Mouse (Mus musculus): ENCODE measurements around the gene Dact2. TPM values are rescaled to one million over a fixed set of nuclear protein-coding genes. Genes with fewer than 3 reads are reported as not detected.

Gene Dact2
- polyA plus RNA-seq, 1 experiment, result not detected

DNA sequence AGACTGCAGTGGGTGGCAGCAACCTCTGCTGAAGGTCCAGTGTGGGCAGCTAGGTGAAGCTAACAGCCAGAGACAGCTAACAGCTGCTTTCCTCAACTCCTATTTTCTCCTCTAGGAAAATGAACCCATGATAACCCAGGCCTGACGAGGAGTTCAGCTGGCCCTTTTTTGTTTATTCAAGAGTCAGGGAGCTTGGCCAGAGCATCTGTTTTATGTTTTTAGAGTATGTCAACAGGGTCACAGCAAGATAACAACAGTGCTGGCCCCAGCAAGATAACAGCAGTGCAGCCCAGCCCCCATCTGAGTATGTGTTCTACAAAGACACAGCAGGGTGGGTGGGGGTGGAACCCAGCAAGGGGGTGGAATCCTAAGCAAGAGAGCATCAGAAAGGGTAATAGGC, 30.6 kb downstream of the Dact2 start:
- Histone ChIP-seq H3K9me3 (ENCODE audit: control insufficient read depth, low read length) (no peaks in the 10 kb centered on the region), H3K27me3 (ENCODE audit: control insufficient read depth) (no peaks in the 10 kb centered on the region), H3K4me1 (ENCODE audit: control insufficient read depth) (peaks cover 6% of the 10 kb centered on the region), H3K4me3 (replicated peaks) (no peak overlapping the region), H3K36me3 (ENCODE audit: control insufficient read depth) (no peaks in the 10 kb centered on the region)
- TF ChIP-seq GATA1 (IDR thresholded peaks at IDR 0.05; ENCODE audit: low read length), result no peak
- TF ChIP-seq TAL1 (IDR thresholded peaks at IDR 0.05; ENCODE audit: low read length), result no peak

DNA sequence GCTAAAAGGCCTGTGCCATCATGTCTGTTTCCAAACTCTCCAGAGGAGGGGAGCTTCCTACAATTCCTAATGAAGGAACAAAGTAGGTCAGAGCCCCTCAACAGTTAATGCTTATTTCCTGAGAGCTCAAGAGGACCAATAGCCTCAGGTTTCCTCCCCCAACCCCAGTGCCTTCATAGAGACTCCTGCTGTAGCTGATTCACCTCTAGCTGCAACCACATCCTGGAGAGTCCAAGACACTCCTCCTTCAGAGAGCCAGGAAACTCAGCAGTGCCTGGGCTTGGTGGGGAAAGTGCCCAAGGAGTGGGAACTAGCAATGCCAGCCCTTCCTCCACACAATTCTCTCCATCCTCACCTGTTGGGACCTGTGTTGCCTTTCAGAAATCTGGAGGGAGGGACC, 31.4 kb downstream of the Dact2 start:
- TF ChIP-seq TAL1 (IDR thresholded peaks at IDR 0.05; ENCODE audit: low read length) (no peak), GATA1 (IDR thresholded peaks at IDR 0.05; ENCODE audit: low read length) (no peak)
- Histone ChIP-seq H3K27me3 (ENCODE audit: control insufficient read depth) (no peaks in the 10 kb centered on the region), H3K36me3 (ENCODE audit: control insufficient read depth) (no peaks in the 10 kb centered on the region), H3K4me1 (ENCODE audit: control insufficient read depth) (peaks cover 6% of the 10 kb centered on the region), H3K9me3 (ENCODE audit: control insufficient read depth, low read length) (no peaks in the 10 kb centered on the region), H3K4me3 (replicated peaks) (no peak overlapping the region)

DNA sequence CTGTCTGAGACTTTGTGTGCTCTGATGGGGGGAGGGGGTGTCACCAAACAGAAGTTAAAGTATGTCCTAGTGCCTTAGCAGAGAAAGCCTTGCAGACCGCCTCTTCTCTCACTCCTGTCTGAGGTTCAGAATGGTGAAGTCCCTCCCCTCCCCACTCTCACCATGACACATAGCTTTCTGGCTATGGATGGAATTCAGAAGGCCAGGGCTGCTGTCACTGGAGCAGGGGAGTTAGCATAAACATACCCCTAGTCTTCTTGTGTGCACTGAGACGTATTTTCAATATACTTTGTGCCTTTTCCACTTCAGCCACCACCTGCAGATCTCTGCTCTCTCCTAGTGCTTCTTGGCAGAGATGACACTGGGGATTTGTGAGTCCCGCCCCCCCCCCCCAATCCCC, 31.9 kb downstream of the Dact2 start:
- Histone ChIP-seq H3K36me3 (ENCODE audit: control insufficient read depth) (no peaks in the 10 kb centered on the region), H3K27me3 (ENCODE audit: control insufficient read depth) (no peaks in the 10 kb centered on the region), H3K9me3 (ENCODE audit: control insufficient read depth, low read length) (no peaks in the 10 kb centered on the region), H3K4me3 (replicated peaks) (no peak overlapping the region), H3K4me1 (ENCODE audit: control insufficient read depth) (peaks cover 6% of the 10 kb centered on the region)
- no peak for TF ChIP-seq TAL1 (IDR thresholded peaks at IDR 0.05; ENCODE audit: low read length)

DNA sequence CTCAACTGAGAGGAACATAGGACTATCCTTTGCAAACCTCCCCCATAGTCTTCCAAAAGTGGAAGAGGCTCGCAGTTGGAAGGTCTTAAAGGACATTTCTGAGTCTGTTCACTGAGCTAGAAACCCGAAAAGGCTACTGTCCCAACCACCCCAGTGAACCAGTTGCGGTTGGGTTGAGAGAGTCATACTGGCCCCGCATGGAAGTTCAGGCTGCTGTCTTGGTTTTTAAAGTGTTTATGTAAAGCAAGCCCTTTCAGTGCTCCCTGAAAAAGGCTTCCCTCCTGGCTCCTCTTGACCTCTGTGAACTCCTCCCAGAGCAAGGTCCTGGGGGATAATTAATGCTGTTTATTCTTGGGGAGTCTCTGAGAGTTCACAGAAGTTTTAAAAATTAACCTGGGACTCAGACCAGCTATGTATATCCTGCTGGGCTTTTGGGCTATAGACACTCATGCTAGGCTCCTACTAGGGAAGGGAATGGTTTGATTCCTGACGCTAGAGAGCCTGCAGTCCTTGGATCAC, 33.1 kb downstream of the Dact2 start:
- Histone ChIP-seq H3K36me3 (ENCODE audit: control insufficient read depth) (no peaks in the 10 kb centered on the region), H3K4me3 (replicated peaks) (no peak overlapping the region), H3K4me1 (ENCODE audit: control insufficient read depth) (peaks cover 6% of the 10 kb centered on the region), H3K9me3 (ENCODE audit: control insufficient read depth, low read length) (no peaks in the 10 kb centered on the region), H3K27me3 (ENCODE audit: control insufficient read depth) (no peaks in the 10 kb centered on the region)
- TF ChIP-seq TAL1 (IDR thresholded peaks at IDR 0.05; ENCODE audit: low read length), result no peak
- no peak for TF ChIP-seq GATA1 (IDR thresholded peaks at IDR 0.05; ENCODE audit: low read length)

DNA sequence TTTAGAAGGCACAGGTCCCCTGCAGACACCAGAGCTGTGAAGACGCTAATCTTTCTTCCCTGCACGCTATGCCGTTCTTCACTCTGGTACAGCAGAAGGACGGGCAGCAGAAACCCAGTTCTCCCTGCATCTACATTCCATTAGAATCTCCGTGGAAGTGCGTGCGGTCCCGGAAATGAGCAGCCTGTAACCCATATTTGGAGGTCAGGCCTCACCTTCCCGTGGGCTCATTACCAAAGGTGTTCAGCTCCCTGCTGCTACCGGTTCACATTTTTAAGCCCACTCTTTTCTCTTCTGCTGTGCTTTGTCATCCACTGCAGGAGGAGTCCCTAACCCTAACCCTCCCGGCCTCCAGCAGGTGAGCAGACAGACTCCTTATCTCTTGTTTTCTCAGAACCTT, 34.7 kb downstream of the Dact2 start:
- Histone ChIP-seq H3K4me1 (ENCODE audit: control insufficient read depth) (peaks cover 6% of the 10 kb centered on the region), H3K36me3 (ENCODE audit: control insufficient read depth) (no peaks in the 10 kb centered on the region), H3K9me3 (ENCODE audit: control insufficient read depth, low read length) (no peaks in the 10 kb centered on the region), H3K27me3 (ENCODE audit: control insufficient read depth) (no peaks in the 10 kb centered on the region), H3K4me3 (replicated peaks) (no peak overlapping the region)
- TF ChIP-seq TAL1 (IDR thresholded peaks at IDR 0.05; ENCODE audit: low read length), result no peak
- TF ChIP-seq GATA1 (IDR thresholded peaks at IDR 0.05; ENCODE audit: low read length), result no peak

DNA sequence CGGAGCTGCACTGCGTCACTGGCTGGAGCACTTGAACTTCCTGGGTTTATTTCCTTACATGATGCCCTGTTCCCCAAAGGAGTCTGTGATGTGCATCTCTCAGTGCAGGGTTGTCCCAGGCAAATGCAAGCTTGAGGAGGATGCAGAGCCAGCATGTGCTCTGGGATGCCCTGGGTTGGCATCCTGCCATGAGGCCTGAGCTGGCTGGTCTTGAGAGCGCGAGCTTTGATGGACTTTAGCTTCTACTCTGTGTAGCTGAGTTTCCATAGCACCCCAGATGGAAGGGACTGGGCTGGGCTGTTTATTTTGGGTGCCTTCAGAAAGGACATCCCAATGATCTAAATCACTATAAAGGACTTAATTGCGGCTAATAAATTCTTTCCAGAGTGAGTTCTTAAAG, 36.5 kb downstream of the Dact2 start:
- H3K4me1 ChIP-seq (ENCODE audit: control insufficient read depth), result no peaks in the 10 kb centered on the region; the same call in 1 of the 2 replicates
- no peaks in the 10 kb centered on the region for H3K36me3 ChIP-seq (ENCODE audit: control insufficient read depth)
- TF ChIP-seq TAL1 (IDR thresholded peaks at IDR 0.05; ENCODE audit: low read length), result no peak
- no peak for TF ChIP-seq GATA1 (IDR thresholded peaks at IDR 0.05; ENCODE audit: low read length)

DNA sequence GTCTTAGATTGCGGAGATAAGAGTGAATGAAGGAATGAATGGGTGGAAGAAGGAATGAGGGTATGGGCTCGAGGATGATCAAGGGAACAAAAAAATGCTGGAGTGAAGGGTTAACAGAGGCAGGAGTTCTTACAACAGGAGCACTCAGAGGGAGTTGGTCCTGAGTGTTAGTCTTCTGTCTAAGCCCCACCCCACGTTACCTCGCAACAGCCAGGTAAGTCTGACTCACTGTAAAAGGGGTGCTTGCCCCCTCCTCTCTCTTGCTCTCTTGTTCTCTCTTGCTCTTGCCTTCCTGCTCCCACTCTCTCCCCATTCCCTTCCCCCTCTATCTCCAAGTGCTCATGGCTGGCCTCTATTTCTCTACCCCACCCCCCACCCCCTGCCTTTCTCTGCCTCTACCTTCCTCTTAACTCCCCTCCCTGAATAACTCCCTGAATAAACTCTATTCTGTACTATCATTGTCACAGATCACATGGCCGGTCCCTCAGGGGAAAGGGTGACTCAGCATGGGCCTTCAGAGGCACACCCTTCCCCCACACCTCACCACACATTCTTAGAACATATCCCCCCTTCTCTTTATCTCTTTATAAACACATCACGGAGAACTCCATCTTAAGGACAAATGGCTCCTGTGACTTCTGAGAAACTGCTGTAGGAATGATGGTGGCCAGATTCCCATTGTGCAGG, 37.2 kb downstream of the Dact2 start:
- Histone ChIP-seq H3K4me3 (replicated peaks) (no peak overlapping the region), H3K4me1 (ENCODE audit: control insufficient read depth) (no peaks in the 10 kb centered on the region; the same call in 1 of the 2 replicates), H3K9me3 (ENCODE audit: control insufficient read depth, low read length) (no peaks in the 10 kb centered on the region), H3K36me3 (ENCODE audit: control insufficient read depth) (no peaks in the 10 kb centered on the region), H3K27me3 (ENCODE audit: control insufficient read depth) (no peaks in the 10 kb centered on the region)
- TF ChIP-seq TAL1 (IDR thresholded peaks at IDR 0.05; ENCODE audit: low read length), result no peak
- TF ChIP-seq GATA1 (IDR thresholded peaks at IDR 0.05; ENCODE audit: low read length), result no peak

More for the DNA sequence above, 36.5 kb downstream of the Dact2 start:
- Histone ChIP-seq H3K27me3 (ENCODE audit: control insufficient read depth) (no peaks in the 10 kb centered on the region), H3K9me3 (ENCODE audit: control insufficient read depth, low read length) (no peaks in the 10 kb centered on the region), H3K4me3 (replicated peaks) (no peak overlapping the region)

DNA sequence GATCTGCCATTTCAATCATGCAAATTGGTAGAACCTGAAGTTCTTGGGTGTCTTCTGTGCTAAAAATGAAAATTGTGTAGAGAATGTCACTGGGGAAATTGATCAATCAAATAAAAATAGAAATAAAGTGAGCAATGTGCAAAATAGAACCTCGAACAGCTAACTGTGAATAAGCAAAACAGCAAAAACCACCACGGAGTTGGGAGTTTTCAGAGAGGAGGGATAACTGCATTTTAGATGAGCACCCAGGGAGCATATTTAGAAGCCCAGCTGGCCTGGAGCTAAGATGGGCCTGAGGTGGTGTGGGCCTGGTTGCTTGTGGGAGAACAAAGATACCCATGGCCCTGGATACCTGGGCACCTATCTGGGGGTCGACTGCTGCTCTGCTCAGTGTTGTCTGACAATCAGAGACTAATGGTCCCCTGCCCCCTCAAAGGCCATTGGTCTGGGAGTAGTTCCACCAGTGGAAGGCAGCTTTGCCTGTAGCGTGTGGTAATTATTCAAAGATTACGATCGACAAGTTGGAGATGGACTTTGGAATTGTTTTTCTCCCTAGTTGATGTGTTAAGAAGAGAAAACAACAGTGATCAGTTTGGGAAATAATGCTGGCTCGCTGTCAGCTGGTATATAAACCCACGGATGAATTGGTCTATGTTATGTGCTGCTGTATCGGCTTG, 38.0 kb downstream of the Dact2 start:
- Histone ChIP-seq H3K27me3 (ENCODE audit: control insufficient read depth) (no peaks in the 10 kb centered on the region), H3K4me1 (ENCODE audit: control insufficient read depth) (no peaks in the 10 kb centered on the region; the same call in 1 of the 2 replicates), H3K4me3 (replicated peaks) (no peak overlapping the region), H3K9me3 (ENCODE audit: control insufficient read depth, low read length) (no peaks in the 10 kb centered on the region), H3K36me3 (ENCODE audit: control insufficient read depth) (no peaks in the 10 kb centered on the region)
- no peak for TF ChIP-seq TAL1 (IDR thresholded peaks at IDR 0.05; ENCODE audit: low read length)
- no peak for TF ChIP-seq GATA1 (IDR thresholded peaks at IDR 0.05; ENCODE audit: low read length)

DNA sequence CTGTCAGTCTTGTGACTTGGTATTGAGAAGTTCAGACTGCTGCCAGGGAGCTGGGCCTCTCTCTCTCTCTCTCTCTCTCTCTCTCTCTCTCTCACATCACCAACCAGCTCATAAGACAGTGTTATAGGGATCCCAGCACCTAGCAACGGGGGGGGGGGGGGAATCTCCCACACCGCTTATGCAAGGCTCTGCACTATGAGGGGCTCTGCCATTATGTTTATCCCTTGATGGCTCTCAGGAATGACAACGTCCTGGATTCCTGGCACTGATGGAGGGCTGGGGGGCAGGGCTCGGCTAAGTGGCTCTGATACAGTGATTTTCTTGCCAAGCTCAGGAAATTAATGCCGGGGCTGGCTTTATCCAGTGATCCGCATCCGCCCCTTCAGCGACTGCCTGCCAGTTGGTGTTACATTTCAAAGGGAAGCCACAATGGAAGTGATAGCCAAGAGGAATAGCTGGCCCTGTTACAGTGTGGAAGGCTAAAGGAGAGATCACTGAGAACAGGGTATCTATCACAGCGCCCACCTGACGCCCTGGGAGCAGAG, 38.7 kb downstream of the Dact2 start:
- Histone ChIP-seq H3K9me3 (ENCODE audit: control insufficient read depth, low read length) (no peaks in the 10 kb centered on the region), H3K4me1 (ENCODE audit: control insufficient read depth) (no peaks in the 10 kb centered on the region; the same call in 1 of the 2 replicates)

More for the DNA sequence above, 38.7 kb downstream of the Dact2 start:
- H3K27me3 ChIP-seq (ENCODE audit: control insufficient read depth), result no peaks in the 10 kb centered on the region
- TF ChIP-seq TAL1 (IDR thresholded peaks at IDR 0.05; ENCODE audit: low read length) (no peak), GATA1 (IDR thresholded peaks at IDR 0.05; ENCODE audit: low read length) (no peak)
- no peak overlapping the region for H3K4me3 ChIP-seq (replicated peaks)
- no peaks in the 10 kb centered on the region for H3K36me3 ChIP-seq (ENCODE audit: control insufficient read depth)
